Mouse (Mus musculus) hindbrain, embryonic 11.5 days (tissue): Measurements from ENCODE around the gene Ica1. TPM values are rescaled to one million over a fixed set of nuclear protein-coding genes. Genes with fewer than 3 reads are reported as not detected.
A peak's percentile ranks its signal among the peaks of the same experiment; 100 is the strongest.

Experiments used
- ATAC-seq: fragments of 200-750 bp; cut with Nextera tagmentation; 2 replicates; pipeline ENCODE4 v1.8.0; 2017; ENCODE audit warnings: mild to moderate bottlenecking, moderate TSS enrichment, moderate library complexity; ENCODE audit not compliant: low FRiP score
- DNase-seq: peaks from one replicate; pipeline ENCODE4 v3.0.0-alpha.2; 2015; ENCODE audit warnings: low spot score
- H3K27ac ChIP-seq: fragments of 300-500 bp; sonication (generic); 2 replicates; pipeline ENCODE4 v1.5.1; 2014; ENCODE audit warnings: mild to moderate bottlenecking, low read depth, low read length
- H3K27me3 ChIP-seq: fragments of 300-500 bp; sonication (generic); 2 replicates; pipeline ENCODE4 v1.6.1; 2014; ENCODE audit warnings: mild to moderate bottlenecking, low read length, moderate library complexity, mixed read lengths; ENCODE audit not compliant: control insufficient read depth, insufficient read depth
- H3K36me3 ChIP-seq: fragments of 300-500 bp; sonication (generic); 2 replicates; pipeline ENCODE4 v1.6.1; 2014; ENCODE audit warnings: mild to moderate bottlenecking, low read length, moderate library complexity, mixed read lengths; ENCODE audit not compliant: control insufficient read depth, insufficient read depth
- H3K4me1 ChIP-seq: fragments of 300-500 bp; sonication (generic); replicated peaks from 2 replicates; pipeline ENCODE4 v1.6.1; 2014; ENCODE audit warnings: low read length, mixed read lengths; ENCODE audit not compliant: control insufficient read depth, insufficient read depth
- H3K4me2 ChIP-seq: fragments of 300-500 bp; sonication (generic); replicated peaks from 2 replicates; pipeline ENCODE4 v1.6.1; 2014; ENCODE audit warnings: mild to moderate bottlenecking, low read depth, low read length
- H3K4me3 ChIP-seq: fragments of 300-500 bp; sonication (generic); 2 replicates; pipeline ENCODE4 v1.5.1; 2014; ENCODE audit warnings: low read depth, low read length
- H3K9ac ChIP-seq: fragments of 300-500 bp; sonication (generic); 2 replicates; pipeline ENCODE4 v1.6.1; 2014; ENCODE audit warnings: low read depth, low read length
- H3K9me3 ChIP-seq: fragments of 300-500 bp; sonication (generic); 2 replicates; pipeline ENCODE4 v1.6.1; 2016; ENCODE audit warnings: low read length; ENCODE audit not compliant: control insufficient read depth
- WGBS: fragments of 180-500 bp; shearing (Covaris S2); extraction: QIAGEN DNeasy Blood & Tissue Kit; methylation state at CpG from one replicate; pipeline ENCODE4 v1.1.7; 2014; 5-methylcytosine and 5-hydroxymethylcytosine counted together
- polyA plus RNA-seq: library from polyadenylated mRNA; unstranded; fragments of >200 nt; fragmentation: Nextera tagmentation; extraction: Ambion mirVana; gene quantifications from 2 replicates; pipeline ENCODE4 v1.2.1, GENCODE M21; 2014

Gene Ica1
- polyA plus RNA-seq, 1 experiment from 2014 or later: 23.3 TPM

- 0 out of 2 replicates have a peak, but pooled peaks cover 2% of the 10 kb centered on the region for H3K4me1 ChIP-seq
- H3K4me3 ChIP-seq: no peak overlapping the region
- DNase-seq: no peak
- no peaks in the 10 kb centered on the region for H3K27me3 ChIP-seq
- no peaks in the 10 kb centered on the region for H3K9me3 ChIP-seq
- H3K36me3 ChIP-seq: no peaks in the 10 kb centered on the region
- H3K9ac ChIP-seq: no peak overlapping the region
- ATAC-seq: no peak
- H3K4me2 ChIP-seq: no peak overlapping the region
- 67% methylated on average over 4 of the region's 4 CpGs for WGBS
- no peak overlapping the region for H3K27ac ChIP-seq
Measured at GRCm38 (mm10) chr6:8649295-8649865, 128.9 kb downstream of the Ica1 start.

- Histone ChIP-seq H3K4me2 (no peak overlapping the region), H3K4me3 (no peak overlapping the region), H3K27ac (no peak overlapping the region), H3K4me1 (0 out of 2 replicates have a peak, but pooled peaks cover 2% of the 10 kb centered on the region), H3K9ac (no peak overlapping the region), H3K27me3 (no peaks in the 10 kb centered on the region), H3K9me3 (no peaks in the 10 kb centered on the region), H3K36me3 (no peaks in the 10 kb centered on the region)
- WGBS: 82% methylated on average over 10 of the region's 10 CpGs
- no peak for ATAC-seq
- DNase-seq: no peak
Measured at GRCm38 (mm10) chr6:8648185-8648901, 129.9 kb downstream of the Ica1 start.

- no peak overlapping the region for H3K4me3 ChIP-seq
- ATAC-seq (no peak), DNase-seq (no peak)
- no peak overlapping the region for H3K4me2 ChIP-seq
- H3K27ac ChIP-seq: no peak overlapping the region
- H3K36me3 ChIP-seq: no peaks in the 10 kb centered on the region
- H3K27me3 ChIP-seq: no peaks in the 10 kb centered on the region
- WGBS: 85% methylated on average over 7 of the region's 7 CpGs
- H3K9me3 ChIP-seq: no peaks in the 10 kb centered on the region
- H3K4me1 ChIP-seq: 0 out of 2 replicates have a peak, but pooled peaks cover 2% of the 10 kb centered on the region
- no peak overlapping the region for H3K9ac ChIP-seq
Measured at GRCm38 (mm10) chr6:8647513-8648184, 130.6 kb downstream of the Ica1 start.

- DNase-seq: no peak
- peak; percentile 37; the same call in 1 of the 2 replicates for ATAC-seq
Measured at GRCm38 (mm10) chr6:8645708-8646107, 132.6 kb downstream of the Ica1 start.

GRCm38 (mm10) chr6:8644703-8645102 lies 133.6 kb downstream of the Ica1 start:
- no peaks in the 10 kb centered on the region for H3K27me3 ChIP-seq
- no peaks in the 10 kb centered on the region for H3K36me3 ChIP-seq
- H3K4me3 ChIP-seq: no peak overlapping the region
- H3K27ac ChIP-seq: no peak overlapping the region
- H3K9me3 ChIP-seq: no peaks in the 10 kb centered on the region
- H3K4me1 ChIP-seq: 0 out of 2 replicates have a peak, but pooled peaks cover 2% of the 10 kb centered on the region
- WGBS: 87% methylated on average over 10 of the region's 10 CpGs
- DNase-seq (no peak), ATAC-seq (no peak)
- no peak overlapping the region for H3K4me2 ChIP-seq
- no peak overlapping the region for H3K9ac ChIP-seq

More at GRCm38 (mm10) chr6:8645708-8646107, 132.6 kb downstream of the Ica1 start:
- Histone ChIP-seq H3K9ac (no peak overlapping the region), H3K27ac (no peak overlapping the region), H3K9me3 (no peaks in the 10 kb centered on the region), H3K4me2 (no peak overlapping the region), H3K4me1 (0 out of 2 replicates have a peak, but pooled peaks cover 2% of the 10 kb centered on the region), H3K4me3 (no peak overlapping the region), H3K36me3 (no peaks in the 10 kb centered on the region), H3K27me3 (no peaks in the 10 kb centered on the region)
- 57% methylated on average over 2 of the region's 2 CpGs for WGBS

- WGBS: 91% methylated on average over 5 of the region's 5 CpGs
- Histone ChIP-seq H3K27ac (no peak overlapping the region), H3K9ac (no peak overlapping the region), H3K4me2 (no peak overlapping the region), H3K4me1 (0 out of 2 replicates have a peak, but pooled peaks cover under 1% of the 10 kb centered on the region), H3K36me3 (no peaks in the 10 kb centered on the region), H3K4me3 (no peak overlapping the region), H3K27me3 (no peaks in the 10 kb centered on the region), H3K9me3 (no peaks in the 10 kb centered on the region)
- ATAC-seq (no peak), DNase-seq (no peak)
Measured at GRCm38 (mm10) chr6:8640863-8641262, 137.4 kb downstream of the Ica1 start.

GRCm38 (mm10) chr6:8639526-8639925 lies 138.8 kb downstream of the Ica1 start:
- no peak overlapping the region for H3K9ac ChIP-seq
- H3K4me1 ChIP-seq: no peaks in the 10 kb centered on the region
- DNase-seq: no peak
- H3K27ac ChIP-seq: no peak overlapping the region
- H3K27me3 ChIP-seq: no peaks in the 10 kb centered on the region
- H3K9me3 ChIP-seq: no peaks in the 10 kb centered on the region
- H3K36me3 ChIP-seq: no peaks in the 10 kb centered on the region
- H3K4me2 ChIP-seq: no peak overlapping the region
- no peak for ATAC-seq
- 90% methylated on average over 2 of the region's 2 CpGs for WGBS
- no peak overlapping the region for H3K4me3 ChIP-seq

GRCm38 (mm10) chr6:8638899-8639298 lies 139.4 kb downstream of the Ica1 start:
- H3K36me3 ChIP-seq: no peaks in the 10 kb centered on the region
- ATAC-seq (no peak), DNase-seq (no peak)
- 84% methylated on average over 4 of the region's 4 CpGs for WGBS
- H3K27ac ChIP-seq: no peak overlapping the region
- no peaks in the 10 kb centered on the region for H3K4me1 ChIP-seq
- H3K9me3 ChIP-seq: no peaks in the 10 kb centered on the region
- no peak overlapping the region for H3K9ac ChIP-seq
- H3K27me3 ChIP-seq: no peaks in the 10 kb centered on the region
- H3K4me3 ChIP-seq: no peak overlapping the region
- no peak overlapping the region for H3K4me2 ChIP-seq
